7 mouse cellular contexts compared by ENCODE assay signal in genomic region chr9:72663534-72663918, GRCm38 (mm10). TPM values are rescaled to one million over a fixed set of nuclear protein-coding genes. Genes with fewer than 3 reads are reported as not detected.
A peak's percentile ranks its signal among the peaks of the same experiment; 100 is the strongest.
DNase-seq lines count a peak whose midpoint lies in the region; ATAC-seq lines count a peak whose summit lies in the region.

No protein-coding gene starts in this region.

- peaks cover 14% of the 10 kb centered on the region for H3K36me3 ChIP-seq in lung, embryonic 16.5 days (ENCODE audit: control insufficient read depth, insufficient read depth, low read length)
- no peaks in the 10 kb centered on the region; the same call in 1 of the 2 replicates for H3K36me3 ChIP-seq in forebrain, embryonic 11.5 days (ENCODE audit: control insufficient read depth, insufficient read depth, low read length)
- H3K36me3 ChIP-seq in limb, embryonic 12.5 days: peaks cover 37% of the 10 kb centered on the region
- peaks cover 32% of the 10 kb centered on the region for H3K36me3 ChIP-seq in stomach, embryonic 14.5 days (ENCODE audit: control insufficient read depth, insufficient read depth, low read length)

- H3K9me3 ChIP-seq in lung, embryonic 16.5 days (ENCODE audit: control insufficient read depth, low read length): no peaks in the 10 kb centered on the region
- H3K9me3 ChIP-seq in forebrain, embryonic 11.5 days (ENCODE audit: control insufficient read depth, low read length): no peaks in the 10 kb centered on the region
- no peaks in the 10 kb centered on the region for H3K9me3 ChIP-seq in limb, embryonic 12.5 days
- no peaks in the 10 kb centered on the region for H3K9me3 ChIP-seq in stomach, embryonic 14.5 days (ENCODE audit: control insufficient read depth, low read depth, low read length)

- peak overlapping the region; percentile 100 for H3K27ac ChIP-seq in lung, embryonic 16.5 days (ENCODE audit: low read length)
- H3K27ac ChIP-seq in forebrain, embryonic 11.5 days (ENCODE audit: low read depth, low read length): peak overlapping the region; percentile 99; the same call in 1 of the 2 replicates
- peak overlapping the region; percentile 100 for H3K27ac ChIP-seq in limb, embryonic 12.5 days
- peak overlapping the region; percentile 100 for H3K27ac ChIP-seq in stomach, embryonic 14.5 days (ENCODE audit: low read length)

- peaks cover 36% of the 10 kb centered on the region for H3K4me1 ChIP-seq in lung, embryonic 16.5 days (replicated peaks; ENCODE audit: control insufficient read depth, insufficient read depth, low read length)
- peaks cover 25% of the 10 kb centered on the region for H3K4me1 ChIP-seq in forebrain, embryonic 11.5 days (replicated peaks; ENCODE audit: control insufficient read depth, insufficient read depth, low read length)
- peaks cover 42% of the 10 kb centered on the region for H3K4me1 ChIP-seq in limb, embryonic 12.5 days (replicated peaks)
- H3K4me1 ChIP-seq in stomach, embryonic 14.5 days (ENCODE audit: control insufficient read depth, insufficient read depth, low read length): peaks cover 22% of the 10 kb centered on the region

- H3K27me3 ChIP-seq in lung, embryonic 16.5 days (ENCODE audit: control insufficient read depth, insufficient read depth, low read depth, low read length): no peaks in the 10 kb centered on the region
- no peaks in the 10 kb centered on the region for H3K27me3 ChIP-seq in forebrain, embryonic 11.5 days (ENCODE audit: control insufficient read depth, insufficient read depth, low read length)
- H3K27me3 ChIP-seq in limb, embryonic 12.5 days: no peaks in the 10 kb centered on the region
- no peaks in the 10 kb centered on the region for H3K27me3 ChIP-seq in stomach, embryonic 14.5 days (ENCODE audit: control insufficient read depth, insufficient read depth, low read length)

- H3K4me3 ChIP-seq in lung, embryonic 16.5 days (ENCODE audit: low read length): peak overlapping the region; percentile 93
- peak overlapping the region; percentile 99 for H3K4me3 ChIP-seq in forebrain, embryonic 11.5 days (ENCODE audit: low read depth, low read length)
- H3K4me3 ChIP-seq in limb, embryonic 12.5 days (replicated peaks): peak overlapping the region; percentile 97
- peak overlapping the region; percentile 99 for H3K4me3 ChIP-seq in stomach, embryonic 14.5 days (ENCODE audit: low read depth, low read length)

- WGBS in lung, embryonic 16.5 days: 2% methylated on average over 10 of the region's 10 CpGs
- WGBS in forebrain, embryonic 11.5 days: 11% methylated on average over 10 of the region's 10 CpGs
- 8% methylated on average over 10 of the region's 10 CpGs for WGBS in limb, embryonic 12.5 days
- WGBS in stomach, embryonic 14.5 days: 2% methylated on average over 10 of the region's 10 CpGs

- H3K9ac ChIP-seq in lung, embryonic 16.5 days (ENCODE audit: low read length): peak overlapping the region; percentile 100
- H3K9ac ChIP-seq in forebrain, embryonic 11.5 days (ENCODE audit: low read length): peak overlapping the region; percentile 100
- H3K9ac ChIP-seq in limb, embryonic 12.5 days (replicated peaks): peak overlapping the region; percentile 100
- H3K9ac ChIP-seq in stomach, embryonic 14.5 days (replicated peaks; ENCODE audit: low read depth, low read length): peak overlapping the region; percentile 100

- DNase-seq in lung, postnatal 36 days: no peak
- DNase-seq in forebrain, embryonic 11.5 days (ENCODE audit: low spot score): no peak
- no peak for DNase-seq in adrenal gland, adult 8-10 months
- no peak for DNase-seq in adrenal gland, postnatal 14 days

- no peak for ATAC-seq in lung, embryonic 16.5 days (ENCODE audit: low read depth)
- ATAC-seq in forebrain, embryonic 11.5 days (replicated peaks; ENCODE audit: low FRiP score): no peak
- ATAC-seq in limb, embryonic 12.5 days (ENCODE audit: insufficient number of reproducible peaks, insufficient read depth, low FRiP score, low TSS enrichment, low read depth): no peak
- ATAC-seq in stomach, embryonic 14.5 days (ENCODE audit: insufficient number of reproducible peaks, insufficient read depth, low FRiP score, low read depth): no peak

- H3K4me2 ChIP-seq in lung, embryonic 16.5 days (ENCODE audit: low read depth, low read length): peak overlapping the region; percentile 77
- peak overlapping the region; percentile 77 for H3K4me2 ChIP-seq in forebrain, embryonic 11.5 days (ENCODE audit: low read depth, low read length, severe bottlenecking)
- peak overlapping the region; percentile 98 for H3K4me2 ChIP-seq in limb, embryonic 12.5 days
- peak overlapping the region; percentile 95 for H3K4me2 ChIP-seq in stomach, embryonic 14.5 days (replicated peaks; ENCODE audit: low read depth, low read length)

RNA-seq across cellular contexts. Expression of gene Nedd4, which starts 1.4 kb away (rescaled TPM):
- polyA plus RNA-seq in lung, embryonic 16.5 days (2015; fragmentation: Nextera tagmentation; extraction: Ambion mirVana): 644 and 678 TPM in 2 replicates
- polyA plus RNA-seq in forebrain, embryonic 11.5 days (2014; fragmentation: Nextera tagmentation; extraction: Ambion mirVana): 781 and 793 TPM in 2 replicates
- polyA plus RNA-seq in limb, embryonic 12.5 days (2016; fragmentation: Nextera tagmentation; extraction: Ambion mirVana): 815 and 839 TPM in 2 replicates
- 755 and 764 TPM in 2 replicates for polyA plus RNA-seq in stomach, embryonic 14.5 days (2014; fragmentation: Nextera tagmentation; extraction: Ambion mirVana)
- 100 to 1,000 TPM; 380 to 518 (median 475) TPM for total RNA-seq in adrenal gland, adult 8-10 months (2022)
- 490 and 493 TPM in 2 replicates for total RNA-seq in adrenal gland, postnatal 14 days (2021)
